Mouse (Mus musculus) intestine, embryonic 16.5 days (tissue): ENCODE results near the gene Fbln1. TPM values are rescaled to one million over a fixed set of nuclear protein-coding genes. Genes with fewer than 3 reads are reported as not detected.
A peak's percentile ranks its signal among the peaks of the same experiment; 100 is the strongest.

ENCODE experiments used
- ATAC-seq: fragments of 200-750 bp; cut with Nextera tagmentation; 2 replicates; pipeline ENCODE4 v1.8.0; 2017; ENCODE audit warnings: moderate TSS enrichment, moderate library complexity
- H3K27ac ChIP-seq: fragments of 300-500 bp; sonication (generic); 2 replicates; pipeline ENCODE4 v1.5.1; 2014; ENCODE audit warnings: mild to moderate bottlenecking, low read length
- H3K27me3 ChIP-seq: fragments of 300-500 bp; sonication (generic); replicated peaks from 2 replicates; pipeline ENCODE4 v1.6.1; 2014; ENCODE audit warnings: low read length, control low read depth, mixed read lengths; ENCODE audit not compliant: control insufficient read depth, insufficient read depth
- H3K36me3 ChIP-seq: fragments of 300-500 bp; sonication (generic); 2 replicates; pipeline ENCODE4 v1.6.1; 2014; ENCODE audit warnings: low read length, control low read depth; ENCODE audit not compliant: control insufficient read depth, insufficient read depth
- H3K4me1 ChIP-seq: fragments of 300-500 bp; sonication (generic); 2 replicates; pipeline ENCODE4 v1.6.1; 2014; ENCODE audit warnings: low read length, control low read depth, mixed read lengths; ENCODE audit not compliant: control insufficient read depth, insufficient read depth
- H3K4me2 ChIP-seq: fragments of 300-500 bp; sonication (generic); 2 replicates; pipeline ENCODE4 v1.6.1; 2014; ENCODE audit warnings: low read depth, low read length, control low read depth
- H3K4me3 ChIP-seq: fragments of 300-500 bp; sonication (generic); 2 replicates; pipeline ENCODE4 v1.5.1; 2014; ENCODE audit warnings: mild to moderate bottlenecking, low read length
- H3K9ac ChIP-seq: fragments of 300-500 bp; sonication (generic); 2 replicates; pipeline ENCODE4 v1.6.1; 2014; ENCODE audit warnings: low read depth, low read length
- H3K9me3 ChIP-seq: fragments of 300-500 bp; sonication (generic); 2 replicates; pipeline ENCODE4 v1.6.1; 2016; ENCODE audit warnings: low read length, control low read depth; ENCODE audit not compliant: control insufficient read depth
- WGBS: fragments of 180-500 bp; shearing (Covaris S2); extraction: QIAGEN DNeasy Blood & Tissue Kit; methylation state at CpG from one replicate; pipeline ENCODE4 v1.1.7; 2014; 5-methylcytosine and 5-hydroxymethylcytosine counted together
- polyA plus RNA-seq: library from polyadenylated mRNA; unstranded; fragments of >200 nt; fragmentation: Nextera tagmentation; extraction: Ambion mirVana; gene quantifications from 2 replicates; pipeline ENCODE4 v1.2.1, GENCODE M21; 2015

Gene Fbln1
- polyA plus RNA-seq, 1 experiment from 2014 or later: 189 TPM

GRCm38 (mm10) chr15:85284651-85285050 is 78.9 kb downstream of the Fbln1 start:
- Histone ChIP-seq H3K9me3 (no peaks in the 10 kb centered on the region), H3K27ac (no peak overlapping the region)
- WGBS: 91% methylated on average over 6 of the region's 6 CpGs

DNA sequence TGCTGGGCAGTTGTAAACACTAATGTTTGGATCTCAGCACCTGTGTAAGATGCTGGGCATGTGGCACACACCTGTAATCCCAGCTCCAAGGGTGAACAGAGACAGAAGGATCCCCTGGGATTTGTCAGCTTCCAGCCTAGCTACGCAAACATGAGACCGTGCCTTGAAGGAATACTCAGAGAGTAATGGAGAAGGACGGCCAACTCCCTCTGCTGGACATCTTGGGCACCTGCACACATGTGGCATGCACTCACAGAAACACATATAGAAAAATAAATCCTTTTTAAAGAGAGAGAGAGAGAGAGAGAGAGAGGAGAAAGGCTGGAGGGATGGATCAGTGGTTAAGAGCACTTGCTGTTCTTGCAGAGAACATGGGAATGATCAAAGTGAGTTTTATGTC is 88.9 kb downstream of the Fbln1 start:
- H3K27ac ChIP-seq: no peak overlapping the region
- no peak overlapping the region for H3K4me2 ChIP-seq
- no peak overlapping the region for H3K4me3 ChIP-seq
- ATAC-seq: no peak
- H3K9me3 ChIP-seq: no peaks in the 10 kb centered on the region
- 85% methylated on average over 3 of the region's 3 CpGs for WGBS
- peaks cover 8% of the 10 kb centered on the region; the same call in 1 of the 2 replicates for H3K4me1 ChIP-seq
- no peaks in the 10 kb centered on the region for H3K27me3 ChIP-seq
- H3K9ac ChIP-seq: no peak overlapping the region
- H3K36me3 ChIP-seq: no peaks in the 10 kb centered on the region

More at GRCm38 (mm10) chr15:85284651-85285050, 78.9 kb downstream of the Fbln1 start:
- no peak overlapping the region for H3K4me3 ChIP-seq
- H3K4me2 ChIP-seq: no peak overlapping the region
- no peak for ATAC-seq
- H3K9ac ChIP-seq: no peak overlapping the region
- H3K36me3 ChIP-seq: no peaks in the 10 kb centered on the region
- H3K4me1 ChIP-seq: no peaks in the 10 kb centered on the region
- H3K27me3 ChIP-seq: no peaks in the 10 kb centered on the region

GRCm38 (mm10) chr15:85295544-85295943 is 89.8 kb downstream of the Fbln1 start:
- no peak overlapping the region for H3K4me3 ChIP-seq
- ATAC-seq: no peak
- H3K4me1 ChIP-seq: peaks cover 8% of the 10 kb centered on the region; the same call in 1 of the 2 replicates
- H3K9ac ChIP-seq: no peak overlapping the region
- no peak overlapping the region for H3K4me2 ChIP-seq
- 57% methylated on average over 8 of the region's 8 CpGs for WGBS
- no peaks in the 10 kb centered on the region for H3K27me3 ChIP-seq
- no peaks in the 10 kb centered on the region for H3K9me3 ChIP-seq
- H3K36me3 ChIP-seq: no peaks in the 10 kb centered on the region
- no peak overlapping the region for H3K27ac ChIP-seq

GRCm38 (mm10) chr15:85295977-85296376 is 90.2 kb downstream of the Fbln1 start:
- Histone ChIP-seq H3K4me2 (no peak overlapping the region), H3K36me3 (no peaks in the 10 kb centered on the region), H3K4me1 (peaks cover 8% of the 10 kb centered on the region; the same call in 1 of the 2 replicates), H3K27me3 (no peaks in the 10 kb centered on the region), H3K4me3 (no peak overlapping the region), H3K9ac (no peak overlapping the region), H3K27ac (no peak overlapping the region), H3K9me3 (no peaks in the 10 kb centered on the region)
- ATAC-seq: no peak
- 58% methylated on average over 2 of the region's 2 CpGs for WGBS

DNA sequence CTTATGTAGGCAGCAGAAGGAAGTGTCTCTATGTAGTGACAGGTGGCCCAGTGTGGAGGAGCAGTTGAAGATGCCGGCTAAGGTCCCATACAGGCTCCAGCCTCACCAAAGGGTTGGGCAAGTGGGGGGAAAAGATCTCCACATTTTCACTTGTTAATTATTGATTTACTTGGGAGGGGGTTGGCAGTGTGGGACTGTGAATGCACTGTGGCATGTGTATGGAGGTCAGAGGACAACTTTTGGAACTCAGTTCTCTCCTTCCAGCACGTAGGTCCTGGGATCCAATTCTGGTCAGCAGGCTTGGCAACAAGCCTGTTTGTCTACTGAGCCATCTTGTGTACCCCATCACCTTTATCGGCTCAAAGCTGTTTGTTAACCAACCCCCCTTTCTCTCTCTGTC is 90.8 kb downstream of the Fbln1 start:
- no peaks in the 10 kb centered on the region for H3K9me3 ChIP-seq
- no peak overlapping the region for H3K4me3 ChIP-seq
- H3K27me3 ChIP-seq: no peaks in the 10 kb centered on the region
- no peaks in the 10 kb centered on the region for H3K36me3 ChIP-seq
- WGBS: 70% methylated on average over 3 of the region's 3 CpGs
- no peak overlapping the region for H3K27ac ChIP-seq
- no peak overlapping the region for H3K9ac ChIP-seq
- peaks cover 8% of the 10 kb centered on the region; the same call in 1 of the 2 replicates for H3K4me1 ChIP-seq
- no peak overlapping the region for H3K4me2 ChIP-seq
- no peak; the same call in 1 of the 2 replicates for ATAC-seq

DNA sequence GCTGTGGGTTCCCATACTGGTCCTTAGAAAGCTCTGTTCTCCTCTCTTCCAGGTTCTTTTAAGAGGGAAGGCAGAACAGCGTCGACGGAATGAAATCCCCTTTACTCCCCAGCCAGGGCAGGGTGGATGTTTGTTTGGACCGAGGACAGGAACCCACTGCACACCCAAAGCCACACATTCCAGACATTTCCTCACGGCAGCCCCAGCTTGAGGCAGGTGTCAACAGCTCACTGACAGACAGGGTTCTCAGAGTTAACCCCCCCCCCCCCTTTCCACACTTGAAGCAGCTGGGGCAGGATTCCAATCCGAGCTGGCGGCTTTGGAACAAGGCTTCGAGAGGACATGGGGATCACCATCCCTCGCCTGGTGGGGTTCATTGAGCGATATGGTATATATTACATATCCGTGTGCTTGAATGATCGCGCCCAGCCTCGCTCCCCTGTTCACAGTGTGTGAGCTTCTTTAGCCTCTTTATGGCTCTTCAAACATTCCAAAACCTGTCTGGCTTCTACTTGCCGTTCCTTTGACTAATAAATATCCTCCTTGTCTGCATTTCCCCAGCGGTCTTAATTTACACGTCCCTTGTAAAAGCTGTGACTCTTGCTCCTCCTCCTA is 92.5 kb downstream of the Fbln1 start:
- 25% methylated on average over 17 of the region's 17 CpGs for WGBS
- Histone ChIP-seq H3K27me3 (no peaks in the 10 kb centered on the region), H3K9ac (peak overlapping the region; percentile 53), H3K9me3 (no peaks in the 10 kb centered on the region), H3K4me2 (peak overlapping the region; percentile 50), H3K4me3 (peak overlapping the region; percentile 10), H3K27ac (no peak overlapping the region; the same call in 1 of the 2 replicates), H3K4me1 (peaks cover 8% of the 10 kb centered on the region; the same call in 1 of the 2 replicates), H3K36me3 (no peaks in the 10 kb centered on the region)
- ATAC-seq: no peak

- Histone ChIP-seq H3K27ac (no peak overlapping the region), H3K9me3 (no peaks in the 10 kb centered on the region), H3K27me3 (no peaks in the 10 kb centered on the region), H3K4me3 (no peak overlapping the region), H3K4me1 (peaks cover 8% of the 10 kb centered on the region; the same call in 1 of the 2 replicates), H3K36me3 (no peaks in the 10 kb centered on the region), H3K9ac (no peak overlapping the region), H3K4me2 (no peak overlapping the region; the same call in 1 of the 2 replicates)
- WGBS: 88% methylated on average over 9 of the region's 9 CpGs
- no peak for ATAC-seq
These were observed 93.2 kb downstream of the Fbln1 start for GRCm38 (mm10) chr15:85298946-85299345.

- Histone ChIP-seq H3K4me2 (no peak overlapping the region), H3K4me3 (no peak overlapping the region), H3K9ac (no peak overlapping the region), H3K27ac (no peak overlapping the region), H3K9me3 (no peaks in the 10 kb centered on the region), H3K27me3 (no peaks in the 10 kb centered on the region), H3K4me1 (peaks cover 2% of the 10 kb centered on the region; the same call in 1 of the 2 replicates), H3K36me3 (no peaks in the 10 kb centered on the region)
- no peak for ATAC-seq
- 76% methylated on average over 4 of the region's 4 CpGs for WGBS
These were observed 97.5 kb downstream of the Fbln1 start for GRCm38 (mm10) chr15:85303241-85303640.

DNA sequence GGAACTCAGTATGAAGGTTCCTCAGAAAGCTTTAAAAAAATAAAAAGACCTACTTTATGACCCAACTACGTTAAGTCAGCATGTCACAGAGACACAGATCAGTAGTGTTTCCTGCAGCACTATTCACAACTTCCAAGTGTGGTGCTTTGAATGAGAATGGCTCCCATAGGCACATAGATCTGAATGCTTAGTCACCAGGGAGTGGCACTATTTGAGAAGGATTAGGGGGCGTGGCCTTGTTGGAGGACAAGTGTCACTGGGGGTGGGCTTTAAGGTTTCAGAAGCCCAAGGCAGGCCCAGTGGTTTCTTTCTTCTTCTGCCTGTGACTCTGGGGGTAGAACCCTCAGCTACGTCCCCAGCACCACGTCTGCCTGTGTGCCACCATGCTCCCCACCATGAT is 98.2 kb downstream of the Fbln1 start:
- WGBS: 82% methylated on average over 4 of the region's 4 CpGs

More for the DNA sequence above, 98.2 kb downstream of the Fbln1 start:
- H3K27me3 ChIP-seq: no peaks in the 10 kb centered on the region
- H3K9me3 ChIP-seq: no peaks in the 10 kb centered on the region
- no peak overlapping the region for H3K27ac ChIP-seq
- no peak overlapping the region for H3K4me2 ChIP-seq
- H3K4me1 ChIP-seq: no peaks in the 10 kb centered on the region
- H3K9ac ChIP-seq: no peak overlapping the region
- no peaks in the 10 kb centered on the region for H3K36me3 ChIP-seq
- no peak for ATAC-seq
- no peak overlapping the region for H3K4me3 ChIP-seq
